Mouse (Mus musculus) CD4-positive, CD25-positive, alpha-beta regulatory T cell (primary cell): Measurements from ENCODE around the gene Sbf1. TPM values are rescaled to one million over a fixed set of nuclear protein-coding genes. Genes with fewer than 3 reads are reported as not detected.

Source experiments
- polyA plus RNA-seq: library from polyadenylated mRNA; unstranded; fragments of 100-300 nt; shearing (Covaris generic); gene quantifications from one replicate; pipeline ENCODE4 v1.2.1, GENCODE M21; 2017

The Sbf1 gene
- polyA plus RNA-seq = 226 TPM

DNA sequence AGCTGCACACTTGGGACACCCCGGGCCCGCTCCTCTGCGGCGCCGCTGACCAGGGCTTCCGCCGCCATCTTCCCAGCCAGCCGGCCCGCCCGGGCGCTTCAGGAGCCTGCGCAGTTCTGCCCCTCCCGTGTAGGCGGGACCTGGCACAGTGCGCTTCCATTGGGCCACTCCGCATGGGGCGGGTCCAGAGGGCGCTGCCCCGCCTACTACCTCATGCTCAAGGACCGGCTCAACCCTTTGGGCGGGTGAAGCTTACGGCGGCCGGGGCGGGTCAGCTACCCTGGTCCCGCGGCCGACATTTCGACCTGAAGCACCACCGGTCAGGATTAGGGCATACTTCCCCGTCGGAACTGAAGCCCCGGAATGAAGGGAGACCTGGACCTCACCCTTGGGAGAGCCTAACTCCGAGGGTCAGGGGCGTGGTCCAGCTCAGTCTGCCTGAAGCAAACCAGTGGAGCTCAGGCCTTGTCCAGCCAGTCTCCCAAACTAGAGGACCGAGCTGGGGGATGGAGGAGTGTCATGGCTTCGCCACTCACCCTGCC, at the start of gene Sbf1:
Sbf1 (minus strand) TSS at position 122 of the 542 bp plus-strand sequence.

DNA sequence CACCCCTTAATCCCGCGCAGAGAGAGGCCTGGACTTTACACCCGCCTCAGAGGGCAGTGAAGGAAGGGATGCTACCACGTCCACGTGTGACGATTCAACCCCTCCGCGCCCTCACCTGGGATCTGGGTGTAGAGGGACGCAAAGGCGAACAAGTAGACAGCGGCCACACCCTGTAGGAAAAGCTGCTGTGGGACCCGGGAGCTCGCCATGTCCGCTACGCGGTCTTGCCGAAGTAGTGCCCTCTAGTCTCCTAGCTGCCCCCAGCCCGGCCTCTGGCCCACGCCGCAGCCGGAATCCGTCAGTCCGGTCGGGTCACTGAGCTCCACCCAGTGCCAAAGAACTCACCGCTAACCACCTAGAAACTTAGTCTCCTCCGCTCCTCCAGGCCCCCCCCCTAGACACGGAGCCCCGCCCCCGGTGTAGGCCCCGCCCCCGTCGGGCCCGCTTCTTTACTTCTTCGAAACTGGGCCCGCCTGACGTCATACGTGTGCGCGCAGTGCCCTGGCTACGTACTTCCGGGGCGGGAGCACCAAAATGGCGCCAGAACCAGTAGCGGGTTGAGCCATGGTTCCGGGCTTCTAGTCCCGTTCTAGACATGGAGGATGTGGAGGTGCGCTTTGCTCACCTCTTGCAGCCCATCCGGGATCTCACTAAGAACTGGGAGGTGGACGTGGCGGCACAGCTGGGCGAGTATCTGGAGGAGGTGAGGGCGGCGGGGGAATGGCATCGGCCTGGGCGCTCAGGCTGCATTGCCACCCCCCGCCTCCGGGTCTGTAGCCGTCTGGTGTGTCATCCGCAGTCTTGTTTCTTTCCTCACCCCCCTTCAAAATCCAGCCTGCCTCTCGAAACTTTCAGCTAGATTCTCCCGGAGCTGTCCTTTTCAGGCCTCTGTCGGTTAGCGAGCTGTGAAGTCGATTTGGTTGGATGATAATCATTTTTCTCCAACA, 40.4 kb upstream of the Sbf1 start, which contains the start of the genes Lmf2 and Ncaph2:
Lmf2 (minus strand) TSS at position 419 of the 947 bp plus-strand sequence.
Ncaph2 (plus strand) TSS at position 479 of the 947 bp plus-strand sequence.

DNA sequence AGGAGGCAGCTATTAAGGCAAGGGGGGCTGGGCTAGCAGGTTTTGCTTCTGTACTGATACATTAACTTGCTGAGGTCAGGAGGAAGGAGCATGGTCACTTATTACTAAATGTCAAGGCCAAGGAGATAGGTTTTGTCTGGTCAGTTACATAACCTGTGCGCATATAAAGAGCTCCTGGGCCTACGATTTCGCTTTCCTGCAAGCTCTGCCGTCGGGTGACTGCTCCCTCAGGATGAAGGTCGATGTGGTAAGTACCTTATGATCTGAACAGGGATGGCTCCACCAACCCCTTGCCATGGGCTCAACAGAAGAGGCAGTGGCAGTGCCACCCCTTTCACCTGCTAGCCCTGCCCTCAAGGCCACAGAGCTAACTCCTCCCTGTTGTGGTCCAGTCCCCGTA, 19.2 kb upstream of the Sbf1 start, which contains the start of gene Miox:
Miox (plus strand) TSS at position 128 of the 400 bp plus-strand sequence.

DNA sequence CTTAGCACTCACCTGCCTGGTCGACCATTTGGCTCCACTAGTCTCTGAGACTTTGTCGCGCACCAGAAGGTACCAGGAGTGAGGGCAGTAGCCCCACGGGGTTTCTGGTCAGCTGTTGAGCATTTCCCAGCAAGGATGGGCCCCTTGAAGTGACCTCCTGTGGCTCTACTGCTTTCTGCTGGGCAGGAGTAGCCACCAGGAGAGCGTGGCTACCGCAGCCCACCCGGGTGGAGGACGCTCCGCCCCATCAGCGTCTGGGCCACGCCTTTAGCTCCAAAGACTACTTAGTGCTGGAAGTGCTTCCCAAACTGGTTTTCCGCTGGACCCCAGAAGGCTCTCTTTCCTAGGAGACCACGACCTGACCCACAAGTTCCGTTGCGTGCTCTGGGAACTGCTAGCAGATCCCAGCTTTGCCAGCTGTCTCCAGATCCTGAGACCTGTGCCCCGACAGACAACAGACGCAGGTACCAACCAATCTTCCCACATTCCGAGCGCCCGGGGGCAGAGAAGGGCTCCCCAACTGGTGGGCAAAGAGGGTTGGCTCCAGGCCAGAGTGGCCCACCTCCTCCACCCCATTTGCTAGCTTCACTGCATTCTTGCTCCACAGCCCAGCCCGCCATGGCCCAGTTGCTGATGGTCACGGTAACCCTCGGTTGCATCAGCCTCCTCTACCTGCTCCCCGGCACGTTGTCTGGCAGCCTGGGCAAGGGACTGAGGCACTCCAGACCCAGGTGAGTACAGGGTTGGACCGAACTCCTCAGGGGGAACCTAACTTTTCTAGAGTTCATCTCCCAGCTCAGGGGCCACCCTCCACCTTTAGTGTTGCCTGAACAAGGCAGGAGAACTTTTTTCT, 7.8 kb upstream of the Sbf1 start, which contains the start of gene Adm2:
Adm2 (plus strand) TSS at position 51 of the 853 bp plus-strand sequence.

Other genes starting within 250 kb of the Sbf1 start
- 85.0 TPM for gene Trabd, start 240.2 kb downstream of the Sbf1 start, polyA plus RNA-seq
- gene Selenoo, start 226.2 kb downstream of the Sbf1 start, polyA plus RNA-seq = 58.5 TPM
- 26.0 TPM for gene Tubgcp6, start 192.2 kb downstream of the Sbf1 start, polyA plus RNA-seq
- gene Hdac10, start 186.6 kb downstream of the Sbf1 start, polyA plus RNA-seq = 79.2 TPM
- 9.8 TPM for gene Mapk12, start 174.6 kb downstream of the Sbf1 start, polyA plus RNA-seq
- 83.5 TPM for gene Mapk11, start 165.7 kb downstream of the Sbf1 start, polyA plus RNA-seq
- 4.8 TPM for gene Plxnb2, start 134.5 kb downstream of the Sbf1 start, polyA plus RNA-seq
- 49.0 TPM for gene Dennd6b, start 118.8 kb downstream of the Sbf1 start, polyA plus RNA-seq
- gene Ppp6r2, start 103.8 kb downstream of the Sbf1 start, polyA plus RNA-seq = 20.3 TPM
- gene Adm2, start 7.4 kb upstream of the Sbf1 start, polyA plus RNA-seq = not detected
- not detected for gene Miox, start 19.1 kb upstream of the Sbf1 start, polyA plus RNA-seq
- gene Lmf2, start 40.3 kb upstream of the Sbf1 start, polyA plus RNA-seq = 61.9 TPM
- gene Ncaph2, start 40.4 kb upstream of the Sbf1 start, polyA plus RNA-seq = 177 TPM
- gene Sco2, start 58.5 kb upstream of the Sbf1 start, polyA plus RNA-seq = 13.1 TPM
- gene Tymp, start 61.7 kb upstream of the Sbf1 start, polyA plus RNA-seq = 2.2 TPM
- gene Odf3b, start 64.0 kb upstream of the Sbf1 start, polyA plus RNA-seq = 1.4 TPM
- 0.08 TPM for gene Klhdc7b, start 69.6 kb upstream of the Sbf1 start, polyA plus RNA-seq
- not detected for gene Syce3, start 95.2 kb upstream of the Sbf1 start, polyA plus RNA-seq
- gene Cpt1b, start 110.6 kb upstream of the Sbf1 start, polyA plus RNA-seq = 0.36 TPM
- 6.5 TPM for gene C730034F03Rik, start 114.3 kb upstream of the Sbf1 start, polyA plus RNA-seq
- gene Gm44502, start 114.4 kb upstream of the Sbf1 start, polyA plus RNA-seq = not detected
- 119 TPM for gene Chkb, start 114.6 kb upstream of the Sbf1 start, polyA plus RNA-seq
- 0.19 TPM for gene Mapk8ip2, start 138.6 kb upstream of the Sbf1 start, polyA plus RNA-seq
- 23.2 TPM for gene Arsa, start 162.1 kb upstream of the Sbf1 start, polyA plus RNA-seq
- gene Shank3, start 184.3 kb upstream of the Sbf1 start, polyA plus RNA-seq = not detected